Mouse (Mus musculus): ENCODE results near the gene Dnajc5g.

DNA sequence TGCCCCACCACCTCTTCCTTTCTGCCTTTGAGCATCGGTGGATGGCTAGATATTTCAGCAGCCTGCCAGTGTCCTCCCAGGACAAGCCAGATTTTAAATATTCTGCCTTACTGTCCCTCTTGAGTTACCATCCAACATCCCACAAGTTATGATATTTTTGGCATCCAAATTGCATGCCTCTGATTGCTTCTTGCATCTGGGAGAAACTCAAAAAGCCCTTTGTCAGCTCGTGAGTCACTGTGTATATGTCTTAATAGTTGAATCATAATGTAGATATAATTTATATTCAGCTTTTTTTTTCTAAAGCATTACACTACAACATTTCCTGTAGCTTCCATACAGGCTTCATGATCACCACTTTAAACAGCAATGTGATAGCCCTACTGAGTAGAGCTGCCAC, 19.0 kb upstream of the Dnajc5g start:
- TF ChIP-seq TAL1 (IDR thresholded peaks at IDR 0.05; ENCODE audit: low read length), result no peak
- TF ChIP-seq GATA1 (IDR thresholded peaks at IDR 0.05; ENCODE audit: low read length), result no peak

Measured in erythroblast, embryonic 14.5 days (primary cell).